Mouse (Mus musculus): ENCODE measurements at regions not wholly inside any gene's neighbourhood (a gene's known extent, or its start where the extent isn't known, plus 50 kb on each side); places are given as distances from the start of the nearest gene placed in this dataset.

DNA sequence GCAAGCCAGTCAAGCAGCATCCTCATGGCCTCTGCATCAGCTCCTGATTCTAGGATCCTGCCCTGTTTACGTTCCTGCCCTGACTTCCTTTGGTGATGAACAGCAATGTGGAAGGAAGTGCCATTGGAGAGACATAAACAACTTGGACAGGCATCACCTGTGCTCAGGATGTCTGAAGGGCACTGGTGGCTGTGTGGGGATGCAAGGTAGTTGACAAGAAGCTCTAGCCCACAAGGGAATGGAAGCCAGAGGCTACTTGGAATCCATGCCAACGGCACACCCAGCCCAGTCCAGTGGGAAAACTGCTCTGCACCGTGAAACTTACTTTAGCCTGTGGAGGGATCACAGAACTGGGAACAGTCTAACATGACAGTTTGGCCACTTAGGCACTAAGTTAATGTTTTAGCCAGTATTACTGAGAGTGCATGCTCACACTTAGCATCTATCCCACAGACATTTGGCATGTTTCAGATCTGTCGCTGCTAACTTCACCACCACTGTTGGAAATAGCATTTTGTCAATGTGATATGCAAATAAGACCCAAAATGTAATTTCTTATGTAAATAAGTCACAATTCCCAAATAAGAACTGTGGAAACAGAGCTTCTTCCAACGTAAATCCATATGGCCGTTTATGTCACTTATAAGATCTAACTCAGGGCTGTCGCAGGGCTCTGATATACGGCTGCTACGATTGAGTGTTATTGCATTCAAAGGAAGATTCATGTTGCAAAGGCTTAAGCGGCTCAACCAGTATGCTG, 223.5 kb upstream of the Tcerg1l start:
- TF ChIP-seq CTCF (IDR thresholded peaks at IDR 0.05; ENCODE audit: insufficient read depth, low read length) (no peak), POLR2A (IDR thresholded peaks at IDR 0.05; ENCODE audit: borderline replicate concordance, extremely low read depth, low read depth, low read length) (no peak)

Measured in lung, adult 2 months (tissue).